In genomic region chr3:102636674-102637073, GRCm38 (mm10) we compare ENCODE assay signal across 17 mouse cellular contexts.
A peak's percentile ranks its signal among the peaks of the same experiment; 100 is the strongest.
DNase-seq lines count a peak whose midpoint lies in the region; ATAC-seq and TF ChIP-seq lines count a peak whose summit lies in the region.
"Had no signal": no experiment of that assay in that cellular context is flagged by ENCODE, and none has a peak within 500 bp of the region (broad histone marks: within the 10 kb centered on the region; RNA-seq: fewer than 3 reads in every experiment).

No protein-coding gene starts in this region.

- H3K9me3 ChIP-seq in lung, embryonic 14.5 days (ENCODE audit: low read depth, low read length) = no peaks in the 10 kb centered on the region
- H3K9me3 ChIP-seq in embryonic facial prominence, embryonic 12.5 days = no peaks in the 10 kb centered on the region
- H3K9me3 ChIP-seq in intestine, embryonic 16.5 days (ENCODE audit: control insufficient read depth, low read length) = no peaks in the 10 kb centered on the region
- no peaks in the 10 kb centered on the region for H3K9me3 ChIP-seq in hindbrain, embryonic 11.5 days (ENCODE audit: control insufficient read depth, low read length)
- H3K9me3 ChIP-seq: liver, embryonic 12.5 days; megakaryocyte, embryonic 14.5 days; neural tube, embryonic 13.5 days had no signal

- no peaks in the 10 kb centered on the region for H3K27me3 ChIP-seq in lung, embryonic 14.5 days (ENCODE audit: insufficient read depth, low read length)
- H3K27me3 ChIP-seq in embryonic facial prominence, embryonic 12.5 days = no peaks in the 10 kb centered on the region
- no peaks in the 10 kb centered on the region for H3K27me3 ChIP-seq in intestine, embryonic 16.5 days (replicated peaks; ENCODE audit: control insufficient read depth, insufficient read depth, low read length)
- no peaks in the 10 kb centered on the region for H3K27me3 ChIP-seq in hindbrain, embryonic 11.5 days (ENCODE audit: control insufficient read depth, insufficient read depth, low read length)
- H3K27me3 ChIP-seq: CH12.LX; liver, embryonic 12.5 days; megakaryocyte, embryonic 14.5 days; neural tube, embryonic 13.5 days had no signal

- DNase-seq in heart, adult 18-20 months = peak; percentile 15 to 41
- no peak for DNase-seq in heart, postnatal 36 days
- DNase-seq in lung, embryonic 14.5 days = peak; percentile 81
- DNase-seq in lung, postnatal 25 days (ENCODE audit: low spot score) = no peak
- DNase-seq in hindbrain, embryonic 11.5 days (ENCODE audit: low spot score) = no peak
- DNase-seq in right cerebral cortex, postnatal 10 days (ENCODE audit: low spot score in 2 of 2) = no peak
- DNase-seq: cerebellum, adult 11 months; forebrain, postnatal 0 days; gastrocnemius, postnatal 25 days had no signal

- no peak overlapping the region for H3K9ac ChIP-seq in lung, embryonic 14.5 days
- H3K9ac ChIP-seq in embryonic facial prominence, embryonic 12.5 days = no peak overlapping the region
- no peak overlapping the region for H3K9ac ChIP-seq in intestine, embryonic 16.5 days (ENCODE audit: low read depth, low read length)
- H3K9ac ChIP-seq in hindbrain, embryonic 11.5 days (ENCODE audit: low read depth, low read length) = no peak overlapping the region
- H3K9ac ChIP-seq: forebrain, postnatal 0 days; liver, embryonic 12.5 days; neural tube, embryonic 13.5 days had no signal

- no peak for TF ChIP-seq CTCF in lung, embryonic 14.5 days (IDR thresholded peaks at IDR 0.05; ENCODE audit: low read depth)

- ATAC-seq in lung, embryonic 14.5 days (ENCODE audit: insufficient read depth) = peak; percentile 87
- no peak for ATAC-seq in embryonic facial prominence, embryonic 12.5 days (ENCODE audit: insufficient number of reproducible peaks, insufficient read depth, low FRiP score, low TSS enrichment)
- peak; percentile 50 for ATAC-seq in intestine, embryonic 16.5 days
- no peak for ATAC-seq in hindbrain, embryonic 11.5 days (ENCODE audit: low FRiP score)
- ATAC-seq: forebrain, postnatal 0 days; inflammation-experienced regulatory T-cells, adult 6 months; liver, embryonic 12.5 days had no signal

- H3K4me3 ChIP-seq in lung, embryonic 14.5 days (ENCODE audit: low read depth, low read length) = no peak overlapping the region
- no peak overlapping the region for H3K4me3 ChIP-seq in embryonic facial prominence, embryonic 12.5 days
- H3K4me3 ChIP-seq in intestine, embryonic 16.5 days (ENCODE audit: low read length) = no peak overlapping the region
- H3K4me3 ChIP-seq in hindbrain, embryonic 11.5 days (ENCODE audit: low read depth, low read length) = no peak overlapping the region
- H3K4me3 ChIP-seq: erythroblast, embryonic 14.5 days; liver, embryonic 12.5 days; megakaryocyte, embryonic 14.5 days; neural tube, embryonic 13.5 days had no signal

- 42% methylated on average over 4 of the region's 4 CpGs for WGBS in lung, embryonic 14.5 days
- 41% methylated on average over 4 of the region's 4 CpGs for WGBS in embryonic facial prominence, embryonic 12.5 days
- 55% methylated on average over 4 of the region's 4 CpGs for WGBS in intestine, embryonic 16.5 days
- 87% methylated on average over 4 of the region's 4 CpGs for WGBS in hindbrain, embryonic 11.5 days

- no peaks in the 10 kb centered on the region for H3K4me1 ChIP-seq in lung, embryonic 14.5 days (ENCODE audit: insufficient read depth)
- H3K4me1 ChIP-seq in embryonic facial prominence, embryonic 12.5 days = peaks cover 8% of the 10 kb centered on the region; the same call in 1 of the 2 replicates
- H3K4me1 ChIP-seq in intestine, embryonic 16.5 days (ENCODE audit: control insufficient read depth, insufficient read depth, low read length) = no peaks in the 10 kb centered on the region
- no peaks in the 10 kb centered on the region for H3K4me1 ChIP-seq in hindbrain, embryonic 11.5 days (replicated peaks; ENCODE audit: control insufficient read depth, insufficient read depth, low read length)
- H3K4me1 ChIP-seq: liver, embryonic 12.5 days; megakaryocyte, embryonic 14.5 days; neural tube, embryonic 13.5 days had no signal

- H3K36me3 ChIP-seq in lung, embryonic 14.5 days (ENCODE audit: insufficient read depth) = no peaks in the 10 kb centered on the region
- no peaks in the 10 kb centered on the region for H3K36me3 ChIP-seq in embryonic facial prominence, embryonic 12.5 days
- no peaks in the 10 kb centered on the region for H3K36me3 ChIP-seq in intestine, embryonic 16.5 days (ENCODE audit: control insufficient read depth, insufficient read depth, low read length)
- H3K36me3 ChIP-seq in hindbrain, embryonic 11.5 days (ENCODE audit: control insufficient read depth, insufficient read depth, low read length) = no peaks in the 10 kb centered on the region
- H3K36me3 ChIP-seq: liver, embryonic 12.5 days; neural tube, embryonic 13.5 days had no signal

- intact Hi-C loops in heart, postnatal 36 days (cut with DNase I) = no loop called here

- no peak overlapping the region for H3K4me2 ChIP-seq in lung, embryonic 14.5 days
- H3K4me2 ChIP-seq in embryonic facial prominence, embryonic 12.5 days (replicated peaks) = no peak overlapping the region
- H3K4me2 ChIP-seq in intestine, embryonic 16.5 days (ENCODE audit: low read depth, low read length) = no peak overlapping the region
- no peak overlapping the region for H3K4me2 ChIP-seq in hindbrain, embryonic 11.5 days (replicated peaks; ENCODE audit: low read depth, low read length)
- H3K4me2 ChIP-seq: liver, embryonic 12.5 days; neural tube, embryonic 13.5 days had no signal

- peak overlapping the region; percentile 31; the same call in 1 of the 2 replicates for H3K27ac ChIP-seq in lung, embryonic 14.5 days (ENCODE audit: low read depth)
- peak overlapping the region; percentile 60 for H3K27ac ChIP-seq in embryonic facial prominence, embryonic 12.5 days
- peak overlapping the region; percentile 41; the same call in 1 of the 2 replicates for H3K27ac ChIP-seq in intestine, embryonic 16.5 days (ENCODE audit: low read length)
- H3K27ac ChIP-seq in hindbrain, embryonic 11.5 days (ENCODE audit: low read depth, low read length) = no peak overlapping the region
- H3K27ac ChIP-seq: liver, embryonic 12.5 days; neural tube, embryonic 13.5 days had no signal

Comparison
In these comparisons a context has a peak if more than half of its experiments do, and no peak if none do; other contexts are left out.
1. DNase-seq: peak in heart, adult 18-20 months (2 of 2) and lung, embryonic 14.5 days (single experiment); none in heart, postnatal 36 days (0 of 2), lung, postnatal 25 days (single experiment), hindbrain, embryonic 11.5 days (single experiment) and right cerebral cortex, postnatal 10 days (0 of 2).
2. ATAC-seq: peak in lung, embryonic 14.5 days (single experiment) and intestine, embryonic 16.5 days (single experiment); none in embryonic facial prominence, embryonic 12.5 days (single experiment) and hindbrain, embryonic 11.5 days (single experiment).